Mouse (Mus musculus) lung, postnatal 0 days (tissue): ENCODE measurements at regions not wholly inside any gene's neighbourhood (a gene's known extent, or its start where the extent isn't known, plus 50 kb on each side); places are given as distances from the start of the nearest gene placed in this dataset.

Experiments
- CTCF ChIP-seq: IDR thresholded peaks from 2 replicates; pipeline ENCODE4 v1.5.1; 2016; ENCODE audit warnings: antibody characterized with exemption, mild to moderate bottlenecking
- EP300 ChIP-seq: IDR thresholded peaks from 2 replicates; pipeline ENCODE4 v1.6.1; 2016; ENCODE audit warnings: antibody characterized with exemption, mild to moderate bottlenecking, control low read depth

DNA sequence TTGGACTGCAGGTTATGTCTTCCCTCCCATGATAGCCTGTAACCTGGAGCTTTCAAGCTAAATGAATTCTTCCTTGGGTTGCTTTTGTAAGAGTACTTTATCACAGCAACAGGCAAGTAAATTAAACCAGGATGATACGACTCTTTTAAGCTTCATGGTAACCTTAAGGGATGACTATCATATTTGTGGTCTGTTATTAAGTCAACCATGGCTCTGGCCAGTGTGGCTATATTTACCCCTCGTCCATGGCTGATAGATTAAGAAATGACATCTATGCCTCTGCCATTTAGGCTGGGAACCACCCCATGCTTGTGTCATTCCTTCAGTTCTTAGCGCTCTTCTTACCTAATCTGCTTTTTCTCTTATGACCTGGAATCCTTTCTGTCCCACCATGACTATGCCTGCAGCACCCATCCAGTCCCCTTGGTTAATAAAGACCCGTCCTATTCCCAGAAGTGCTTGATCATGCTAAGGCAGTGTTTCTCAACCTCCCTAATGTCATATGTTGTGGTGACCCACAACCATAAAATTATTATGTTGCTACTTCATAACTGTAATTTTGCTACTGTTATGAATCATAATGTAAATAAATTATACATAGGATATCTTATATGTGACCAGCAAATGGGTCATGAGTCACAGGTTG lies 214.5 kb upstream of the Nbea start:
- no peak for TF ChIP-seq CTCF
- no peak for TF ChIP-seq EP300
